Mouse (Mus musculus) activated CD4-positive, CD25-positive, alpha-beta regulatory T cell (primary cell): ENCODE data around the gene Dkk1. TPM values are rescaled to one million over a fixed set of nuclear protein-coding genes. Genes with fewer than 3 reads are reported as not detected.

Experiments used
- polyA plus RNA-seq, 2 experiments: library from polyadenylated mRNA; unstranded; fragments of 100-300 nt; shearing (Covaris generic); gene quantifications; one replicate each; pipeline ENCODE4 v1.2.1; 2017

The Dkk1 gene
- polyA plus RNA-seq = not detected

GRCm38 (mm10) chr19:30549044-30549853, at the start of gene Dkk1:
Gene Dkk1 (minus strand): TSS chr19:30549665.

